Mouse (Mus musculus): ENCODE measurements around the gene Insrr.
"Not testable (repeated sequence)": the region's sequence is repeated elsewhere in the genome, so short reads cannot be mapped to it uniquely, and the experiment has no call there.

The Insrr gene

GRCm38 (mm10) chr3:87838622-87839021, 41.9 kb downstream of the Insrr start:
- peak; percentile 85 for DNase-seq

GRCm38 (mm10) chr3:87840858-87841257, 44.1 kb downstream of the Insrr start:
- DNase-seq: no peak

GRCm38 (mm10) chr3:87844981-87845380, 48.2 kb downstream of the Insrr start:
- no peak for DNase-seq

- DNase-seq: no peak
These were observed 49.4 kb downstream of the Insrr start for GRCm38 (mm10) chr3:87846186-87846585.

- DNase-seq: no peak
These were observed 49.9 kb downstream of the Insrr start, which contains the start of gene Sh2d2a for GRCm38 (mm10) chr3:87846650-87847110. Gene Sh2d2a, plus strand, starts transcription at chr3:87846755.

- no peak for DNase-seq
These were observed 50.9 kb downstream of the Insrr start for GRCm38 (mm10) chr3:87847680-87848079.

GRCm38 (mm10) chr3:87849117-87849516, 52.4 kb downstream of the Insrr start:
- no peak for DNase-seq

GRCm38 (mm10) chr3:87854795-87855568, 58.2 kb downstream of the Insrr start:
- no peak for DNase-seq

GRCm38 (mm10) chr3:87855936-87856335, 59.2 kb downstream of the Insrr start:
- no peak for DNase-seq

GRCm38 (mm10) chr3:87857666-87858065, 60.9 kb downstream of the Insrr start:
- DNase-seq: peak; percentile 9

- DNase-seq: peak; percentile 82
These were observed 63.1 kb downstream of the Insrr start for GRCm38 (mm10) chr3:87859813-87860212.

GRCm38 (mm10) chr3:87864111-87864510, 67.4 kb downstream of the Insrr start:
- DNase-seq: not testable (repeated sequence)
